Mouse (Mus musculus) C2C12 (cell line): ENCODE measurements around the gene Rad51b. TPM values are rescaled to one million over a fixed set of nuclear protein-coding genes. Genes with fewer than 3 reads are reported as not detected.

Experiments
- H3K27me3 ChIP-seq: one replicate; pipeline ENCODE4 v1.6.1; 2011; ENCODE audit not compliant: control insufficient read depth, insufficient read depth, insufficient read length
- H3K36me3 ChIP-seq: one replicate; pipeline ENCODE4 v1.6.1; 2011; ENCODE audit not compliant: control insufficient read depth, insufficient read depth
- H3K4me3 ChIP-seq: one replicate; pipeline ENCODE4 v1.5.1; 2011; ENCODE audit warnings: mild to moderate bottlenecking, control low read depth; ENCODE audit not compliant: poor library complexity, insufficient read depth, severe bottlenecking
- H3K79me2 ChIP-seq: one replicate; pipeline ENCODE4 v1.6.1; 2011; ENCODE audit not compliant: control insufficient read depth, insufficient read depth
- H3K79me3 ChIP-seq: one replicate; pipeline ENCODE4 v1.6.1; 2011; ENCODE audit warnings: low read depth, control low read depth
- H3ac ChIP-seq: one replicate; pipeline ENCODE3; 2011; ENCODE audit warnings: low read depth; ENCODE audit not compliant: control insufficient read depth, insufficient read length
- CEBPB ChIP-seq: IDR thresholded peaks from one replicate; pipeline ENCODE4 v1.6.1; 2011; ENCODE audit warnings: low read depth, mild to moderate bottlenecking, control low read depth, moderate library complexity
- CTCF ChIP-seq: IDR thresholded peaks from one replicate; pipeline ENCODE4 v1.5.1; 2011; ENCODE audit not compliant: control insufficient read depth, insufficient read depth, insufficient read length
- FOSL1 ChIP-seq: IDR thresholded peaks from one replicate; pipeline ENCODE4 v1.8.0; 2011; ENCODE audit warnings: mild to moderate bottlenecking, low read length; ENCODE audit not compliant: poor library complexity, insufficient read depth, severe bottlenecking
- MAX ChIP-seq: IDR thresholded peaks from one replicate; pipeline ENCODE4 v1.6.1; 2011; ENCODE audit warnings: mild to moderate bottlenecking, control low read depth
- MYOD1 ChIP-seq: IDR thresholded peaks from one replicate; pipeline ENCODE4 v1.6.1; 2011; ENCODE audit warnings: low read depth; ENCODE audit not compliant: control insufficient read depth, insufficient read length
- MYOG ChIP-seq: IDR thresholded peaks from one replicate; pipeline ENCODE4 v1.6.1; 2011; ENCODE audit not compliant: control insufficient read depth, insufficient read length; ENCODE audit errors: extremely low read depth
- USF1 ChIP-seq: IDR thresholded peaks from one replicate; pipeline ENCODE4 v1.6.1; 2011; ENCODE audit warnings: low read depth, mild to moderate bottlenecking, control low read depth, moderate library complexity
- polyA plus RNA-seq: library from polyadenylated mRNA; unstranded; fragments of >200 nt; fragmentation: generic; extraction: Trizol; gene quantifications from one replicate; pipeline ENCODE4 v1.2.1, GENCODE M21; 2012; ENCODE audit warnings: missing spikeins

Rad51b gene
- polyA plus RNA-seq, 1 experiment: 1.3 TPM

DNA sequence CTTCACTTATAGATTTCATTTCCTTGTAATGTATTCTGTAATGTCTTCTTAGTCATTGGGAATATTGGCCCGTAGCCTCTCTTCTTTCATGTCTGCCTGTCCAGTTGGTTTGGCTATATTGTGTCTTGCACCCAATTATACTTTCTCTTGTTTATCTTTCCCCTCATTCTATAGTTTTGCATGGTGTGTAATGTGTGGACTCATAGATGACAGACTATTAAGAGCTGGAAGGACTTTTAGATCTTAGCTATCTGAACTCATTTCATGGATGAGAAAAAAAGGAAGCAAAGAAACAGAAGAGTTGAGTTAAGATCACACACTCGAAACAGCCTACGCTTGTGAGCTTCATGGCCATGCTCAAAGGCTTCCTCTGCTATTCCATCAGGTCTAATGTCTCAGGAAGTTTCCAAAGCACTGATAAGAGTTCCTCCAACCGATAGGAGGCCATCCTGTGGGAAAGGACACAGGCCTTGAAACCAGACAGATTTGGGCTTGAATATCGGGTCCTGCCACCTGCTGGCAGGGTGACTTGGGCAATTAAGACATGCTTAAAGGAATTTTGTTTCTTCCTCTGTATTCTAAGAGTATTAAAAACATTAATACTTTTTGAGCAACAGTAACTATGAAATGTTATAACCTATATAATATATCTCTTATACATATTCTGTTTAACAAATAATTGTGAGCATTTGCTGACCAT is 216.1 kb downstream of the Rad51b start:
- no peaks in the 10 kb centered on the region for H3K36me3 ChIP-seq
- H3K79me2 ChIP-seq: no peaks in the 10 kb centered on the region
- H3K27me3 ChIP-seq: no peaks in the 10 kb centered on the region
- H3K79me3 ChIP-seq: no peaks in the 10 kb centered on the region
- H3ac ChIP-seq: no peak overlapping the region
- TF ChIP-seq FOSL1 (no peak), MYOD1 (no peak), USF1 (no peak), MYOG (no peak), CTCF (no peak), CEBPB (no peak), MAX (no peak)
- H3K4me3 ChIP-seq: no peak overlapping the region

DNA sequence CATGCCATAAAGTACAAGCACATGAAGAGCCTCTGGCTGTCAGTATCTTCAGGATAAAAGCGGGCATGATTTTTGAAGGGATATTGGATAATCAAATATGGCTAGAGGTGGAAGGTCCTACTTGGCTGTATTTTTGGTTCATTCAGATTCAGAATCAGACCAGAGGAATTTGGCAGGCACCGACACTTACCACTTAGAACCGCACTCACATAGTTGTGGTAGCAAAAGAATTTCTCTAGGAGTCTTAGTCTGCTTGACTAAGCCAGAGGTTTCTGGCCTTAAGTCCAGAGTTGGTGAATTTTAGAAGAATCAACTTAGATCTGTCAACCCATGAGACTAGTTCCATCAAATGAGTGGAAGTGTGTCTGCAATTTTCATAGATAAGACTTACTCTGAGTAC is 217.6 kb downstream of the Rad51b start:
- Histone ChIP-seq H3ac (no peak overlapping the region), H3K4me3 (no peak overlapping the region), H3K79me3 (no peaks in the 10 kb centered on the region), H3K36me3 (no peaks in the 10 kb centered on the region), H3K27me3 (no peaks in the 10 kb centered on the region), H3K79me2 (no peaks in the 10 kb centered on the region)
- TF ChIP-seq CTCF (no peak), MAX (no peak), FOSL1 (no peak), MYOD1 (no peak), CEBPB (no peak), MYOG (no peak), USF1 (no peak)

- H3K36me3 ChIP-seq: no peaks in the 10 kb centered on the region
- no peak overlapping the region for H3K4me3 ChIP-seq
- no peaks in the 10 kb centered on the region for H3K79me2 ChIP-seq
- H3K79me3 ChIP-seq: no peaks in the 10 kb centered on the region
- TF ChIP-seq MYOD1 (no peak), CEBPB (no peak), MYOG (no peak)
- H3K27me3 ChIP-seq: no peaks in the 10 kb centered on the region
- no peak overlapping the region for H3ac ChIP-seq
Observed at GRCm38 (mm10) chr12:79522374-79522773, 225.3 kb downstream of the Rad51b start.

GRCm38 (mm10) chr12:79524941-79525871 is 228.1 kb downstream of the Rad51b start:
- Histone ChIP-seq H3K27me3 (no peaks in the 10 kb centered on the region), H3K79me3 (no peaks in the 10 kb centered on the region), H3K36me3 (no peaks in the 10 kb centered on the region), H3K79me2 (no peaks in the 10 kb centered on the region), H3K4me3 (no peak overlapping the region), H3ac (no peak overlapping the region)
- no peak for TF ChIP-seq MYOG
- TF ChIP-seq MAX: no peak

- Histone ChIP-seq H3K27me3 (no peaks in the 10 kb centered on the region), H3K36me3 (no peaks in the 10 kb centered on the region), H3K79me3 (no peaks in the 10 kb centered on the region), H3ac (no peak overlapping the region), H3K79me2 (no peaks in the 10 kb centered on the region), H3K4me3 (no peak overlapping the region)
- no peak for TF ChIP-seq CEBPB
- no peak for TF ChIP-seq CTCF
- TF ChIP-seq MYOD1: no peak
Observed at GRCm38 (mm10) chr12:79525872-79526271, 228.8 kb downstream of the Rad51b start.

DNA sequence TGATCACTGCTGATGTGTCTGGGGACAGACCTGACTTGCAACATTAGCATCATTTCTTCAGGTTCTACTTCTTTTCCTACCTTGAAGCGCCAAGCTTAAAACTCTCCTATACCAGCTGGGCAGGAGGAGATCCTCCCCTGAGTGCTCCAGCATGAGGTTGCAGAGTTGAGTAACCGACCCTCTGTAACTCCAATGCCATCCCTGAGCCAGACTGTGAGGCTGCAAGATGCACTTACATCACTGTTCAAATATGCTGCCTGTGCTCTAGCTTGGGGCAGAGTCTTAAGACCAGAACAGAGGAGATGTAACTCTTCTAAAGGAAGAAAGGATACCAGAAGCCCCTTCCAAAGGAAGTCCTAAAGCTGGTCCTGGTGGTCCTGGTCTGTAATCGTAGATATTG is 230.1 kb downstream of the Rad51b start:
- Histone ChIP-seq H3K79me3 (no peaks in the 10 kb centered on the region), H3ac (no peak overlapping the region), H3K79me2 (no peaks in the 10 kb centered on the region), H3K27me3 (no peaks in the 10 kb centered on the region), H3K36me3 (no peaks in the 10 kb centered on the region), H3K4me3 (no peak overlapping the region)
- TF ChIP-seq MYOG (no peak), CTCF (no peak), MAX (no peak), FOSL1 (no peak), USF1 (no peak), MYOD1 (no peak), CEBPB (no peak)
